In genomic region chr17:73246926-73247325, GRCm38 (mm10) we compare ENCODE assay signal across 1 mouse cellular context.
A peak's percentile ranks its signal among the peaks of the same experiment; 100 is the strongest.
TF ChIP-seq lines count a peak whose summit lies in the region.

No protein-coding gene starts in this region.

TF ChIP-seq in CH12.LX, 34 proteins besides CTCF, POLR2A, EP300 and RAD21 (continued from another document):
- TF ChIP-seq POLR2AphosphoS2 (IDR thresholded peaks at IDR 0.05; ENCODE audit: low read depth, low read length) (no peak), NRF1 (IDR thresholded peaks at IDR 0.05; ENCODE audit: low read depth, low read length) (no peak), JUND (conservative IDR thresholded peaks at IDR 0.05; ENCODE audit: low read depth, low read length) (0 out of 2 replicates have a peak, but pooled peaks have one; percentile 71), KAT2A (IDR thresholded peaks at IDR 0.05; ENCODE audit: insufficient replicate concordance, low read length) (no peak), PAX5 (IDR thresholded peaks at IDR 0.05; ENCODE audit: low read length) (no peak), JUN (IDR thresholded peaks at IDR 0.05; ENCODE audit: insufficient read depth, low read depth, low read length) (peak; percentile 60), MAFK (IDR thresholded peaks at IDR 0.05; ENCODE audit: insufficient replicate concordance, low read length) (no peak), MXI1 (IDR thresholded peaks at IDR 0.05; ENCODE audit: low read depth, low read length) (peak; percentile 85), IRF4 (IDR thresholded peaks at IDR 0.05; ENCODE audit: low read depth, low read length) (peak; percentile 88), ELF1 (IDR thresholded peaks at IDR 0.05; ENCODE audit: low read depth, low read length) (peak; percentile 82), ZNF384 (IDR thresholded peaks at IDR 0.05; ENCODE audit: low read depth, low read length) (no peak; the same call in 1 of the 2 replicates), UBTF (IDR thresholded peaks at IDR 0.05; ENCODE audit: low read depth, low read length) (no peak), BHLHE40 (IDR thresholded peaks at IDR 0.05; ENCODE audit: low read depth, low read length) (peak; percentile 83), ZKSCAN1 (IDR thresholded peaks at IDR 0.05; ENCODE audit: borderline replicate concordance, low read depth, low read length) (no peak), RCOR1 (conservative IDR thresholded peaks at IDR 0.05; ENCODE audit: low read depth, low read length) (0 out of 2 replicates have a peak, but pooled peaks have one; percentile 25), USF2 (conservative IDR thresholded peaks at IDR 0.05; ENCODE audit: low read depth, low read length) (no peak), CHD2 (IDR thresholded peaks at IDR 0.05; ENCODE audit: low read length) (no peak), MAZ (IDR thresholded peaks at IDR 0.05; ENCODE audit: low read depth, low read length) (peak; percentile 92), SIN3A (IDR thresholded peaks at IDR 0.05; ENCODE audit: low read length) (peak; percentile 88), HCFC1 (IDR thresholded peaks at IDR 0.05; ENCODE audit: low read depth, low read length) (peak; percentile 60), TBP (conservative IDR thresholded peaks at IDR 0.05; ENCODE audit: low read depth, low read length) (no peak), ZMIZ1 (IDR thresholded peaks at IDR 0.05; ENCODE audit: low read depth, low read length) (no peak), MAX (IDR thresholded peaks at IDR 0.05; ENCODE audit: low read length) (no peak), GABPA (IDR thresholded peaks at IDR 0.05; ENCODE audit: insufficient replicate concordance, low read depth, low read length) (no peak), ETS1 (conservative IDR thresholded peaks at IDR 0.05; ENCODE audit: low read depth, low read length) (peak; percentile 97)
